Mouse (Mus musculus) CH12.LX (cell line): ENCODE data around the gene Map4k1. TPM values are rescaled to one million over a fixed set of nuclear protein-coding genes. Genes with fewer than 3 reads are reported as not detected.

Experiments
- DNase-seq: peaks from one replicate; pipeline ENCODE4 v3.0.0-alpha.2; 2013; ENCODE audit errors: extremely low read depth
- H3K27ac ChIP-seq: 2 replicates; pipeline ENCODE4 v1.5.1; 2012; ENCODE audit warnings: low read depth, mild to moderate bottlenecking, control low read depth, moderate library complexity; ENCODE audit not compliant: insufficient read depth
- H3K27me3 ChIP-seq: replicated peaks from 2 replicates; pipeline ENCODE3; 2012; ENCODE audit warnings: inconsistent platforms
- H3K36me3 ChIP-seq, 2 experiments: replicated peaks in 1 of 2; 2 replicates each; pipeline versions ENCODE3 to v1.6.1; 2012; ENCODE audit warnings: inconsistent platforms in 1 of 2, low read length in 1 of 2, mild to moderate bottlenecking in 1 of 2, mixed read lengths in 1 of 2, moderate library complexity in 1 of 2; ENCODE audit not compliant: control insufficient read depth in 1 of 2, insufficient read depth in 1 of 2
- H3K4me1 ChIP-seq, 2 experiments: 2 replicates each; pipeline ENCODE4 v1.6.1; 2012; ENCODE audit warnings: inconsistent platforms in 1 of 2, moderate library complexity in 1 of 2; ENCODE audit not compliant: insufficient read depth in 2 of 2, control insufficient read depth in 1 of 2
- H3K4me2 ChIP-seq: 2 replicates; pipeline ENCODE4 v1.6.1; 2012; ENCODE audit warnings: low read depth, mild to moderate bottlenecking, control low read depth; ENCODE audit not compliant: poor library complexity, insufficient read depth, severe bottlenecking
- H3K4me3 ChIP-seq, 3 experiments: fragments of 150-350 bp in 1 of 3; sonication (generic) in 1 of 3; replicated peaks in 1 of 3; 2 replicates each; pipeline versions ENCODE3 to v1.5.1; 2011 to 2012; ENCODE audit warnings: low read depth in 2 of 3, low read length in 2 of 3, mild to moderate bottlenecking in 2 of 3, moderate library complexity in 2 of 3, control low read depth in 1 of 3, improper control_type of control experiment in 1 of 3, inconsistent platforms in 1 of 3, mixed read lengths in 1 of 3; ENCODE audit not compliant: poor library complexity in 1 of 3
- H3K79me2 ChIP-seq: replicated peaks from 2 replicates; pipeline ENCODE4 v1.6.1; 2012; ENCODE audit warnings: mild to moderate bottlenecking, moderate library complexity; ENCODE audit not compliant: control insufficient read depth, poor library complexity, insufficient read depth, severe bottlenecking; ENCODE audit errors: extremely low read depth
- H3K9ac ChIP-seq: 2 replicates; pipeline ENCODE4 v1.6.1; 2012; ENCODE audit warnings: low read depth, mild to moderate bottlenecking, control low read depth, moderate library complexity; ENCODE audit not compliant: insufficient read depth
- H3K9me3 ChIP-seq: replicated peaks from 2 replicates; pipeline ENCODE3; 2012; ENCODE audit warnings: low read length, inconsistent platforms, mixed read lengths
- CTCF ChIP-seq, 2 experiments: IDR thresholded peaks in 1 of 2; conservative IDR thresholded peaks in 1 of 2; 2 replicates each; pipeline ENCODE4 v1.5.1; 2011 to 2012; ENCODE audit warnings: low read depth in 2 of 2, low read length in 2 of 2, improper control_type of control experiment in 1 of 2, inconsistent platforms in 1 of 2, mild to moderate bottlenecking in 1 of 2, moderate library complexity in 1 of 2
- ELF1 ChIP-seq: IDR thresholded peaks from 2 replicates; pipeline ENCODE4 v1.6.1; 2014; ENCODE audit warnings: low read depth, mild to moderate bottlenecking, inconsistent platforms, low read length, improper control_type of control experiment
- ETS1 ChIP-seq: conservative IDR thresholded peaks from 2 replicates; pipeline ENCODE4 v1.6.1; 2012; ENCODE audit warnings: low read depth, mild to moderate bottlenecking, inconsistent platforms, low read length, improper control_type of control experiment, moderate library complexity
- GABPA ChIP-seq: IDR thresholded peaks from 2 replicates; pipeline ENCODE4 v1.6.1; 2012; ENCODE audit warnings: low read depth, low read length, improper control_type of control experiment, inconsistent platforms; ENCODE audit not compliant: insufficient replicate concordance
- JUN ChIP-seq: IDR thresholded peaks from 2 replicates; pipeline ENCODE4 v1.6.1; 2011; ENCODE audit warnings: low read depth, mild to moderate bottlenecking, low read length, improper control_type of control experiment, moderate library complexity; ENCODE audit not compliant: insufficient read depth
- JUND ChIP-seq: conservative IDR thresholded peaks from 2 replicates; pipeline ENCODE4 v1.6.1; 2011; ENCODE audit warnings: low read depth, low read length, improper control_type of control experiment
- KAT2A ChIP-seq: IDR thresholded peaks from 2 replicates; pipeline ENCODE4 v1.6.1; 2012; ENCODE audit warnings: low read length, improper control_type of control experiment, inconsistent platforms; ENCODE audit not compliant: insufficient replicate concordance
- MAZ ChIP-seq: IDR thresholded peaks from 2 replicates; pipeline ENCODE4 v1.6.1; 2012; ENCODE audit warnings: low read depth, mild to moderate bottlenecking, inconsistent platforms, low read length, improper control_type of control experiment, moderate library complexity
- MXI1 ChIP-seq: IDR thresholded peaks from 2 replicates; pipeline ENCODE4 v1.6.1; 2011; ENCODE audit warnings: mild to moderate bottlenecking, low read depth, low read length, improper control_type of control experiment
- MYC ChIP-seq: IDR thresholded peaks from 2 replicates; pipeline ENCODE4 v1.6.1; 2011; ENCODE audit warnings: low read depth, mild to moderate bottlenecking, improper control_type of control experiment, low read length
- NRF1 ChIP-seq: IDR thresholded peaks from 2 replicates; pipeline ENCODE4 v1.6.1; 2014; ENCODE audit warnings: low read depth, mild to moderate bottlenecking, inconsistent platforms, low read length, improper control_type of control experiment, moderate library complexity
- PAX5 ChIP-seq: IDR thresholded peaks from 2 replicates; pipeline ENCODE4 v1.6.1; 2012; ENCODE audit warnings: low read length, inconsistent platforms, mixed read lengths
- POLR2A ChIP-seq: IDR thresholded peaks from 2 replicates; pipeline ENCODE4 v1.6.1; 2011; ENCODE audit warnings: low read depth, mild to moderate bottlenecking, improper control_type of control experiment, low read length
- RAD21 ChIP-seq: IDR thresholded peaks from 2 replicates; pipeline ENCODE4 v1.6.1; 2011; ENCODE audit warnings: low read depth, mild to moderate bottlenecking, low read length, improper control_type of control experiment, moderate library complexity
- RCOR1 ChIP-seq: conservative IDR thresholded peaks from 2 replicates; pipeline ENCODE4 v1.6.1; 2012; ENCODE audit warnings: low read depth, mild to moderate bottlenecking, inconsistent platforms, low read length, improper control_type of control experiment
- SIN3A ChIP-seq: IDR thresholded peaks from 2 replicates; pipeline ENCODE4 v1.6.1; 2012; ENCODE audit warnings: low read length, improper control_type of control experiment, inconsistent platforms
- SMC3 ChIP-seq: IDR thresholded peaks from 2 replicates; pipeline ENCODE4 v1.6.1; 2011; ENCODE audit warnings: low read depth, low read length, improper control_type of control experiment
- UBTF ChIP-seq: IDR thresholded peaks from 2 replicates; pipeline ENCODE4 v1.6.1; 2012; ENCODE audit warnings: low read depth, mild to moderate bottlenecking, inconsistent platforms, low read length, improper control_type of control experiment, moderate library complexity
- USF2 ChIP-seq: conservative IDR thresholded peaks from 2 replicates; pipeline ENCODE4 v1.6.1; 2011; ENCODE audit warnings: low read depth, low read length, improper control_type of control experiment
- ZKSCAN1 ChIP-seq: IDR thresholded peaks from 2 replicates; pipeline ENCODE4 v1.6.1; 2012; ENCODE audit warnings: low read depth, inconsistent platforms, low read length, improper control_type of control experiment, borderline replicate concordance
- ZMIZ1 ChIP-seq: IDR thresholded peaks from 2 replicates; pipeline ENCODE4 v1.6.1; 2012; ENCODE audit warnings: low read depth, mild to moderate bottlenecking, inconsistent platforms, low read length, improper control_type of control experiment
- ZNF384 ChIP-seq: IDR thresholded peaks from 2 replicates; pipeline ENCODE4 v1.6.1; 2012; ENCODE audit warnings: low read depth, low read length, improper control_type of control experiment, inconsistent platforms
- dilution Hi-C: fragments of 300-500 bp; cut with MboI; formaldehyde crosslinking; loops from 2 replicates; pipeline ENCODE4 v1.14.3; 2020; ENCODE audit warnings: low sequenced_read_pairs; ENCODE audit not compliant: extremely low pct_unique_long_range_greater_than_20kb, extremely low pct_ligation_motif_present
- in situ Hi-C: fragments of 300-500 bp; cut with MboI; formaldehyde crosslinking; loops from 3 replicates; pipeline ENCODE4 v1.14.3; 2019; ENCODE audit warnings: low sequenced_read_pairs, low pct_ligation_motif_present, low pct_unique_long_range_greater_than_20kb, mixed read lengths
- polyA plus RNA-seq: library from polyadenylated mRNA; unstranded; fragments of >175 nt; gene quantifications from 2 replicates; pipeline ENCODE4 v1.2.1, GENCODE M21; 2012; ENCODE audit warnings: low read depth; ENCODE audit not compliant: insufficient read length
- total RNA-seq, 2 experiments: library from RNA; depleted of rRNA; stranded (reverse); fragments of 300-350 nt in 1 of 2; fragments of >200 nt in 1 of 2; gene quantifications; 2 replicates each; pipeline ENCODE4 v1.2.3; 2012 to 2014

Map4k1 gene
- total and polyA plus RNA-seq, 3 experiments, result 114 to 395 (median 183) TPM

GRCm38 (mm10) chr7:28932421-28933041, 49.3 kb upstream of the Map4k1 start:
- no peak overlapping the region for H3K9ac ChIP-seq
- in situ Hi-C loops, result no loop called here
- H3K4me3 ChIP-seq, result no peak overlapping the region
- no peak overlapping the region for H3K27ac ChIP-seq
- peaks cover 0 to 67% of the 10 kb centered on the region in 2 experiments for H3K36me3 ChIP-seq
- peaks cover 22% of the 10 kb centered on the region; the same call in 1 of the 2 replicates for H3K79me2 ChIP-seq
- no peak overlapping the region for H3K4me2 ChIP-seq
- H3K27me3 ChIP-seq, result no peaks in the 10 kb centered on the region
- H3K9me3 ChIP-seq, result no peaks in the 10 kb centered on the region
- dilution Hi-C loops, result no loop called here
- H3K4me1 ChIP-seq, result peaks cover 5 to 58% of the 10 kb centered on the region in 2 experiments
- DNase-seq, result peak; percentile 57
- TF ChIP-seq PAX5, result no peak
- TF ChIP-seq ELF1, result peak; percentile 43; the same call in 1 of the 2 replicates
- TF ChIP-seq ETS1, result no peak
- TF ChIP-seq JUND, result no peak
- no peak; the same call in 1 of the 2 replicates for TF ChIP-seq RAD21
- TF ChIP-seq CTCF (conservative IDR thresholded peaks at IDR 0.05 in 1 of 2, IDR thresholded peaks at IDR 0.05 in 1 of 2; ENCODE audit: low read depth in 2 of 2, low read length in 2 of 2), result peak in 1 of 2 experiments; percentile 39; a peak in 2 of 4 replicates
- TF ChIP-seq, all 38 proteins: peak for 2

DNA sequence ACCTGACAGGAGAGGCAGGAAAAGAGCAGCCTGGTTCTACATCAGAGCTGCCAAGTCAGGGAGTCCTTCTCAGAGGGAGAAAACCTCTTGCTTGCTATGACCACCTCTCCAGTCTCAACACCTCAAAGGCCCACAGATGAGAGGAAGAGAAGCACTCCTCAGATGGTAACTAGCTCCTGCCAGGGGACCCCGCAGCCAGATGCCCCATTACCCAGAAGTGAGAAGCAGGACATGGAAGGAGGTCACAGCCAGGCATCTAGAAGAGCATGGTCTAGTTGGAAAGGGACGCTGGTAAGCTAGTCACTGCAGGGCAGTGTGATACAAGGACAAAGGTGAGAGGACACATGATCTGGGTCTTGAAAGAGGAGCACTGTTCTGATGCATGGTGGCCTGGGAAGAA, 48.0 kb upstream of the Map4k1 start:
- dilution Hi-C loops, result no loop called here
- H3K27ac ChIP-seq, result no peak overlapping the region

More for the DNA sequence above, 48.0 kb upstream of the Map4k1 start:
- no peak overlapping the region for H3K4me2 ChIP-seq
- no peaks in the 10 kb centered on the region for H3K9me3 ChIP-seq
- in situ Hi-C loops, result no loop called here
- H3K79me2 ChIP-seq, result peaks cover 23% of the 10 kb centered on the region; the same call in 1 of the 2 replicates
- peaks cover 5 to 64% of the 10 kb centered on the region in 2 experiments for H3K4me1 ChIP-seq
- H3K36me3 ChIP-seq, result peaks cover 0 to 67% of the 10 kb centered on the region in 2 experiments
- TF ChIP-seq ZMIZ1, result no peak
- no peak for TF ChIP-seq ZKSCAN1
- no peak for TF ChIP-seq KAT2A
- no peak for TF ChIP-seq JUN
- TF ChIP-seq POLR2A, result no peak
- no peak for TF ChIP-seq SIN3A
- TF ChIP-seq MYC, result no peak
- TF ChIP-seq PAX5, result no peak
- no peak for TF ChIP-seq MXI1
- no peak for TF ChIP-seq ZNF384
- no peak for TF ChIP-seq GABPA
- no peak for TF ChIP-seq SMC3
- no peak for TF ChIP-seq NRF1
- TF ChIP-seq JUND, result no peak
- TF ChIP-seq CTCF (conservative IDR thresholded peaks at IDR 0.05 in 1 of 2, IDR thresholded peaks at IDR 0.05 in 1 of 2; ENCODE audit: low read depth in 2 of 2, low read length in 2 of 2), result no peak
- no peak for TF ChIP-seq RAD21
- no peak for TF ChIP-seq UBTF
- no peak for TF ChIP-seq MAZ
- no peak for TF ChIP-seq USF2
- no peak for TF ChIP-seq RCOR1
- H3K9ac ChIP-seq, result no peak overlapping the region
- no peak for DNase-seq
- no peaks in the 10 kb centered on the region for H3K27me3 ChIP-seq
- H3K4me3 ChIP-seq, result no peak overlapping the region
